Mouse (Mus musculus) liver, embryonic 11.5 days (tissue): ENCODE measurements at regions not wholly inside any gene's neighbourhood (a gene's known extent, or its start where the extent isn't known, plus 50 kb on each side); places are given as distances from the start of the nearest gene placed in this dataset.

Source experiments
- ATAC-seq: fragments of 200-750 bp; cut with Nextera tagmentation; replicated peaks from 2 replicates; pipeline ENCODE4 v1.8.0; 2017; ENCODE audit warnings: moderate number of reproducible peaks, mild to moderate bottlenecking, moderate TSS enrichment, moderate library complexity; ENCODE audit not compliant: low FRiP score
- DNase-seq: peaks from one replicate; pipeline ENCODE4 v3.0.0-alpha.2; 2017; ENCODE audit warnings: low spot score
- H3K27ac ChIP-seq: fragments of 300-500 bp; sonication (generic); 2 replicates; pipeline ENCODE4 v1.5.1; 2014; ENCODE audit warnings: mild to moderate bottlenecking, low read depth, low read length, control low read depth
- H3K27me3 ChIP-seq: fragments of 300-500 bp; sonication (generic); replicated peaks from 2 replicates; pipeline ENCODE4 v1.6.1; 2014; ENCODE audit warnings: low read length, mixed read lengths; ENCODE audit not compliant: control insufficient read depth, insufficient read depth
- H3K36me3 ChIP-seq: fragments of 300-500 bp; sonication (generic); 2 replicates; pipeline ENCODE4 v1.6.1; 2014; ENCODE audit warnings: mild to moderate bottlenecking, low read length, moderate library complexity, mixed read lengths; ENCODE audit not compliant: control insufficient read depth, insufficient read depth
- H3K4me1 ChIP-seq: fragments of 300-500 bp; sonication (generic); replicated peaks from 2 replicates; pipeline ENCODE4 v1.6.1; 2014; ENCODE audit warnings: low read length, mixed read lengths; ENCODE audit not compliant: control insufficient read depth, insufficient read depth
- H3K4me2 ChIP-seq: fragments of 300-500 bp; sonication (generic); 2 replicates; pipeline ENCODE4 v1.6.1; 2014; ENCODE audit warnings: mild to moderate bottlenecking, control low read depth, moderate library complexity
- H3K4me3 ChIP-seq: fragments of 300-500 bp; sonication (generic); 2 replicates; pipeline ENCODE4 v1.5.1; 2014; ENCODE audit warnings: low read depth, low read length, control low read depth
- H3K9ac ChIP-seq: fragments of 300-500 bp; sonication (generic); 2 replicates; pipeline ENCODE4 v1.6.1; 2014; ENCODE audit warnings: low read depth, low read length, control low read depth
- H3K9me3 ChIP-seq: fragments of 300-500 bp; sonication (generic); 2 replicates; pipeline ENCODE4 v1.6.1; 2016; ENCODE audit warnings: low read length, inconsistent platforms, mixed read lengths; ENCODE audit not compliant: control insufficient read depth
- WGBS: fragments of 180-500 bp; shearing (Covaris S2); extraction: QIAGEN DNeasy Blood & Tissue Kit; methylation state at CpG from one replicate; pipeline ENCODE4 v1.1.7; 2014; 5-methylcytosine and 5-hydroxymethylcytosine counted together

GRCm38 (mm10) chr11:17768837-17769466 lies 184.7 kb downstream of the Etaa1 start:
- Histone ChIP-seq H3K4me3 (no peak overlapping the region), H3K36me3 (no peaks in the 10 kb centered on the region), H3K9ac (no peak overlapping the region), H3K4me2 (no peak overlapping the region), H3K27ac (no peak overlapping the region), H3K9me3 (no peaks in the 10 kb centered on the region), H3K27me3 (no peaks in the 10 kb centered on the region), H3K4me1 (no peaks in the 10 kb centered on the region)
- 36% methylated on average over 4 of the region's 4 CpGs for WGBS
- DNase-seq: no peak
- ATAC-seq: no peak

- no peak for DNase-seq
- H3K4me2 ChIP-seq: no peak overlapping the region
- no peak overlapping the region for H3K27ac ChIP-seq
- ATAC-seq: no peak
- no peak overlapping the region for H3K4me3 ChIP-seq
- H3K27me3 ChIP-seq: no peaks in the 10 kb centered on the region
- no peaks in the 10 kb centered on the region for H3K4me1 ChIP-seq
- no peak overlapping the region for H3K9ac ChIP-seq
- H3K9me3 ChIP-seq: no peaks in the 10 kb centered on the region
- H3K36me3 ChIP-seq: no peaks in the 10 kb centered on the region
Measured at GRCm38 (mm10) chr11:17797632-17798031, 156.0 kb downstream of the Etaa1 start.

- 76% methylated on average over 3 of the region's 3 CpGs for whole genome bisulfite sequencing
- H3K9me3 ChIP-seq: no peaks in the 10 kb centered on the region
- no peak overlapping the region for H3K27ac ChIP-seq
Measured at GRCm38 (mm10) chr11:17807851-17808250, 145.8 kb downstream of the Etaa1 start.

GRCm38 (mm10) chr11:17811829-17812559 lies 141.7 kb downstream of the Etaa1 start:
- Histone ChIP-seq H3K27ac (no peak overlapping the region), H3K4me2 (no peak overlapping the region), H3K4me3 (no peak overlapping the region), H3K27me3 (no peaks in the 10 kb centered on the region), H3K9ac (no peak overlapping the region), H3K36me3 (no peaks in the 10 kb centered on the region), H3K4me1 (no peaks in the 10 kb centered on the region), H3K9me3 (no peaks in the 10 kb centered on the region)
- no peak for DNase-seq
- 79% methylated on average over 8 of the region's 8 CpGs for WGBS
- no peak for ATAC-seq

More at GRCm38 (mm10) chr11:17807851-17808250, 145.8 kb downstream of the Etaa1 start:
- Histone ChIP-seq H3K36me3 (no peaks in the 10 kb centered on the region), H3K4me1 (no peaks in the 10 kb centered on the region), H3K4me2 (no peak overlapping the region), H3K9ac (no peak overlapping the region), H3K27me3 (no peaks in the 10 kb centered on the region), H3K4me3 (no peak overlapping the region)
- ATAC-seq (no peak), DNase-seq (no peak)

GRCm38 (mm10) chr11:17842642-17843041 lies 111.0 kb downstream of the Etaa1 start:
- no peaks in the 10 kb centered on the region for H3K27me3 ChIP-seq
- no peaks in the 10 kb centered on the region for H3K36me3 ChIP-seq
- DNase-seq: no peak
- no peaks in the 10 kb centered on the region for H3K4me1 ChIP-seq
- 57% methylated on average over 2 of the region's 2 CpGs for WGBS
- no peak overlapping the region for H3K9ac ChIP-seq
- no peak overlapping the region for H3K4me3 ChIP-seq
- no peak overlapping the region for H3K4me2 ChIP-seq
- ATAC-seq: no peak
- H3K27ac ChIP-seq: no peak overlapping the region
- H3K9me3 ChIP-seq: no peaks in the 10 kb centered on the region

GRCm38 (mm10) chr11:17852405-17852804 lies 101.3 kb downstream of the Etaa1 start:
- Histone ChIP-seq H3K27ac (no peak overlapping the region), H3K4me3 (no peak overlapping the region), H3K36me3 (no peaks in the 10 kb centered on the region), H3K4me2 (no peak overlapping the region), H3K27me3 (no peaks in the 10 kb centered on the region), H3K9me3 (no peaks in the 10 kb centered on the region), H3K9ac (no peak overlapping the region), H3K4me1 (no peaks in the 10 kb centered on the region)
- DNase-seq (no peak), ATAC-seq (no peak)
- WGBS: 46% methylated on average over 7 of the region's 7 CpGs

- no peaks in the 10 kb centered on the region for H3K36me3 ChIP-seq
- H3K9me3 ChIP-seq: no peaks in the 10 kb centered on the region
- DNase-seq (no peak), ATAC-seq (no peak)
- no peak overlapping the region for H3K4me3 ChIP-seq
- no peak overlapping the region for H3K27ac ChIP-seq
- 77% methylated on average over 8 of the region's 8 CpGs for WGBS
- no peak overlapping the region for H3K9ac ChIP-seq
- H3K4me2 ChIP-seq: no peak overlapping the region
- H3K4me1 ChIP-seq: no peaks in the 10 kb centered on the region
- H3K27me3 ChIP-seq: no peaks in the 10 kb centered on the region
Measured at GRCm38 (mm10) chr11:17853246-17853804, 100.3 kb downstream of the Etaa1 start.

- Histone ChIP-seq H3K27ac (no peak overlapping the region), H3K27me3 (no peaks in the 10 kb centered on the region), H3K9ac (no peak overlapping the region), H3K4me1 (no peaks in the 10 kb centered on the region), H3K9me3 (no peaks in the 10 kb centered on the region), H3K4me2 (no peak overlapping the region), H3K36me3 (no peaks in the 10 kb centered on the region), H3K4me3 (no peak overlapping the region)
- 66% methylated on average over 3 of the region's 3 CpGs for WGBS
- ATAC-seq: no peak
- no peak for DNase-seq
Measured at GRCm38 (mm10) chr11:17853832-17854231, 99.8 kb downstream of the Etaa1 start.
